Mouse (Mus musculus): ENCODE data around the gene Pcbd2. TPM values are rescaled to one million over a fixed set of nuclear protein-coding genes. Genes with fewer than 3 reads are reported as not detected.

The Pcbd2 gene
- polyA plus RNA-seq, 1 experiment from 2014 or later = 24.5 TPM

GRCm38 (mm10) chr13:55810947-55811346 lies 83.8 kb downstream of the Pcbd2 start:
- Histone ChIP-seq H3K27ac (no peak overlapping the region), H3K4me3 (no peak overlapping the region), H3K36me3 (ENCODE audit: poor library complexity, severe bottlenecking) (no peaks in the 10 kb centered on the region), H3K4me2 (no peak overlapping the region), H3K27me3 (no peaks in the 10 kb centered on the region), H3K4me1 (no peaks in the 10 kb centered on the region), H3K9ac (no peak overlapping the region), H3K9me3 (replicated peaks) (no peaks in the 10 kb centered on the region)
- ATAC-seq = no peak
- WGBS = 70% methylated on average over 5 of the region's 5 CpGs

GRCm38 (mm10) chr13:55813490-55814016 lies 86.4 kb downstream of the Pcbd2 start:
- WGBS = 58% methylated on average over 5 of the region's 5 CpGs
- Histone ChIP-seq H3K9me3 (replicated peaks) (no peaks in the 10 kb centered on the region), H3K36me3 (ENCODE audit: poor library complexity, severe bottlenecking) (no peaks in the 10 kb centered on the region), H3K27ac (no peak overlapping the region), H3K4me3 (no peak overlapping the region), H3K4me2 (no peak overlapping the region), H3K4me1 (no peaks in the 10 kb centered on the region), H3K9ac (no peak overlapping the region), H3K27me3 (0 out of 2 replicates have a peak, but pooled peaks cover 4% of the 10 kb centered on the region)
- no peak for ATAC-seq

- Histone ChIP-seq H3K9me3 (replicated peaks) (no peaks in the 10 kb centered on the region), H3K27me3 (0 out of 2 replicates have a peak, but pooled peaks cover 4% of the 10 kb centered on the region), H3K4me1 (no peaks in the 10 kb centered on the region), H3K9ac (no peak overlapping the region), H3K36me3 (ENCODE audit: poor library complexity, severe bottlenecking) (no peaks in the 10 kb centered on the region), H3K4me2 (no peak overlapping the region), H3K4me3 (no peak overlapping the region), H3K27ac (no peak overlapping the region)
- WGBS = 88% methylated on average over 6 of the region's 6 CpGs
- ATAC-seq = no peak
These were observed 87.7 kb downstream of the Pcbd2 start for GRCm38 (mm10) chr13:55814834-55815233.

GRCm38 (mm10) chr13:55822499-55822898 lies 95.3 kb downstream of the Pcbd2 start:
- peaks cover 66% of the 10 kb centered on the region for H3K27me3 ChIP-seq
- 54% methylated on average over 5 of the region's 5 CpGs for WGBS
- no peak overlapping the region for H3K27ac ChIP-seq
- H3K9ac ChIP-seq = no peak overlapping the region
- H3K36me3 ChIP-seq (ENCODE audit: poor library complexity, severe bottlenecking) = no peaks in the 10 kb centered on the region
- H3K9me3 ChIP-seq (replicated peaks) = no peaks in the 10 kb centered on the region
- H3K4me2 ChIP-seq = no peak overlapping the region
- no peak overlapping the region for H3K4me3 ChIP-seq
- ATAC-seq = no peak
- peaks cover 11% of the 10 kb centered on the region; the same call in 1 of the 2 replicates for H3K4me1 ChIP-seq

- H3K36me3 ChIP-seq (ENCODE audit: poor library complexity, severe bottlenecking) = no peaks in the 10 kb centered on the region
- 10% methylated on average over 10 of the region's 10 CpGs for WGBS
- no peak overlapping the region for H3K9ac ChIP-seq
- H3K9me3 ChIP-seq (replicated peaks) = no peaks in the 10 kb centered on the region
- H3K4me2 ChIP-seq = no peak overlapping the region
- H3K4me1 ChIP-seq = peaks cover 11% of the 10 kb centered on the region; the same call in 1 of the 2 replicates
- peaks cover 84% of the 10 kb centered on the region for H3K27me3 ChIP-seq
- no peak for ATAC-seq
- no peak overlapping the region for H3K4me3 ChIP-seq
- H3K27ac ChIP-seq = no peak overlapping the region
These were observed 97.2 kb downstream of the Pcbd2 start for GRCm38 (mm10) chr13:55824151-55824945.

- H3K36me3 ChIP-seq (ENCODE audit: poor library complexity, severe bottlenecking) = no peaks in the 10 kb centered on the region
- no peak overlapping the region for H3K4me2 ChIP-seq
- ATAC-seq = 0 out of 2 replicates have a peak, but pooled peaks have one; percentile 21
- no peaks in the 10 kb centered on the region for H3K9me3 ChIP-seq (replicated peaks)
- no peak overlapping the region for H3K9ac ChIP-seq
- peaks cover 93% of the 10 kb centered on the region for H3K27me3 ChIP-seq
- H3K27ac ChIP-seq = no peak overlapping the region
- peaks cover 15% of the 10 kb centered on the region for H3K4me1 ChIP-seq
- WGBS = under 1% methylated on average over 32 of the region's 32 CpGs
- H3K4me3 ChIP-seq = no peak overlapping the region
These were observed 98.1 kb downstream of the Pcbd2 start for GRCm38 (mm10) chr13:55825245-55825681.

GRCm38 (mm10) chr13:55826008-55826671 lies 99.0 kb downstream of the Pcbd2 start:
- no peak for ATAC-seq
- under 1% methylated on average over 56 of the region's 56 CpGs for WGBS
- Histone ChIP-seq H3K27me3 (peaks cover 94% of the 10 kb centered on the region), H3K27ac (no peak overlapping the region), H3K4me1 (peaks cover 24% of the 10 kb centered on the region), H3K4me3 (no peak overlapping the region), H3K9me3 (replicated peaks) (no peaks in the 10 kb centered on the region), H3K4me2 (no peak overlapping the region), H3K9ac (no peak overlapping the region), H3K36me3 (ENCODE audit: poor library complexity, severe bottlenecking) (no peaks in the 10 kb centered on the region)

Other genes with a start within 250 kb of the Pcbd2 start
- 639 and 641 TPM in 2 replicates for gene Dbn1, start 239.3 kb upstream of the Pcbd2 start, polyA plus RNA-seq (2015; fragmentation: Nextera tagmentation; extraction: Ambion mirVana)
- gene Pdlim7, start 213.7 kb upstream of the Pcbd2 start, polyA plus RNA-seq (2015; fragmentation: Nextera tagmentation; extraction: Ambion mirVana) = 152 and 157 TPM in 2 replicates
- 2.1 and 3.7 TPM in 2 replicates for gene Dok3, start 198.1 kb upstream of the Pcbd2 start, polyA plus RNA-seq (2015; fragmentation: Nextera tagmentation; extraction: Ambion mirVana)
- 67.3 and 72.1 TPM in 2 replicates for gene Ddx41, start 190.7 kb upstream of the Pcbd2 start, polyA plus RNA-seq (2015; fragmentation: Nextera tagmentation; extraction: Ambion mirVana)
- 58.1 and 58.7 TPM in 2 replicates for gene Fam193b, start 156.2 kb upstream of the Pcbd2 start, polyA plus RNA-seq (2015; fragmentation: Nextera tagmentation; extraction: Ambion mirVana)
- gene Tmed9, start 153.6 kb upstream of the Pcbd2 start, polyA plus RNA-seq (2015; fragmentation: Nextera tagmentation; extraction: Ambion mirVana) = 101 and 120 TPM in 2 replicates
- 34.7 and 35.8 TPM in 2 replicates for gene B4galt7, start 127.5 kb upstream of the Pcbd2 start, polyA plus RNA-seq (2015; fragmentation: Nextera tagmentation; extraction: Ambion mirVana)
- 88.0 and 88.7 TPM in 2 replicates for gene Caml, start 104.4 kb upstream of the Pcbd2 start, polyA plus RNA-seq (2015; fragmentation: Nextera tagmentation; extraction: Ambion mirVana)
- gene Ddx46, start 92.3 kb upstream of the Pcbd2 start, polyA plus RNA-seq (2015; fragmentation: Nextera tagmentation; extraction: Ambion mirVana) = 36.6 and 38.6 TPM in 2 replicates
- 58.4 and 60.6 TPM in 2 replicates for gene B230219D22Rik, start 34.2 kb upstream of the Pcbd2 start, polyA plus RNA-seq (2015; fragmentation: Nextera tagmentation; extraction: Ambion mirVana)
- gene Txndc15, start 12.7 kb upstream of the Pcbd2 start, polyA plus RNA-seq (2015; fragmentation: Nextera tagmentation; extraction: Ambion mirVana) = 98.2 and 108 TPM in 2 replicates
- 0.17 TPM in 1 of 2 replicates, not detected in the other for gene Catsper3, start 57.2 kb downstream of the Pcbd2 start, polyA plus RNA-seq (2015; fragmentation: Nextera tagmentation; extraction: Ambion mirVana)
- not detected in 2 replicates for gene Pitx1, start 108.8 kb downstream of the Pcbd2 start, polyA plus RNA-seq (2015; fragmentation: Nextera tagmentation; extraction: Ambion mirVana)

Data from forebrain, embryonic 13.5 days (tissue).